Mouse (Mus musculus): ENCODE measurements around the gene Flvcr2. TPM values are rescaled to one million over a fixed set of nuclear protein-coding genes. Genes with fewer than 3 reads are reported as not detected.

Gene Flvcr2
- polyA plus RNA-seq, 1 experiment from 2014 or later: 2.6 TPM

GRCm38 (mm10) chr12:85778962-85779361, 32.6 kb downstream of the Flvcr2 start:
- Histone ChIP-seq H3K4me2 (replicated peaks) (no peak overlapping the region), H3K4me1 (no peaks in the 10 kb centered on the region), H3K27me3 (no peaks in the 10 kb centered on the region), H3K36me3 (no peaks in the 10 kb centered on the region), H3K9ac (no peak overlapping the region), H3K9me3 (replicated peaks) (no peaks in the 10 kb centered on the region), H3K27ac (no peak overlapping the region), H3K4me3 (no peak overlapping the region)
- ATAC-seq (ENCODE audit: low FRiP score): no peak
- WGBS: 85% methylated on average over 3 of the region's 3 CpGs

DNA sequence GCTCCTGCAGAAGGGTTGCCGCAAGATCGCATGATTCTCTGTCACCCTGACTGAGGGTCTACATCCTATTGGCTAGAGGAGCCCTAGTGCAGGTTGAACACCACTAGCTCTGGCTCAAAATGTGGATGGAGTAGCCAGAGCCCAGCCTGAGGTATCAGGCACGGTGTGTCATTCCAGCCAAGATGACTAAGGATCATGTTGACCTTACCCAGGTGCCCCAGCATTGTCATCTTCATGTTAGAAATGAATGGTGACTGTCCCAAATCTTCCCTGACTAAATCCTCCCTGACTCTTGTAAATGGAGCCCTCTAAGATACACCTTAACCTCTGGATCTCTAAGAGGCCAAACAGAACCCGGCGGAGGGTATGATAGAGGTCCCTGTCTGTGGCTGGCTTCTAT, 33.4 kb downstream of the Flvcr2 start:
- WGBS: 93% methylated on average over 5 of the region's 5 CpGs
- Histone ChIP-seq H3K4me1 (no peaks in the 10 kb centered on the region), H3K9me3 (replicated peaks) (no peaks in the 10 kb centered on the region), H3K27ac (no peak overlapping the region), H3K4me2 (replicated peaks) (no peak overlapping the region), H3K27me3 (no peaks in the 10 kb centered on the region), H3K4me3 (no peak overlapping the region), H3K9ac (no peak overlapping the region), H3K36me3 (no peaks in the 10 kb centered on the region)
- no peak for ATAC-seq (ENCODE audit: low FRiP score)

GRCm38 (mm10) chr12:85781606-85782005, 35.3 kb downstream of the Flvcr2 start:
- Histone ChIP-seq H3K27me3 (no peaks in the 10 kb centered on the region), H3K4me1 (0 out of 2 replicates have a peak, but pooled peaks cover 5% of the 10 kb centered on the region), H3K9ac (no peak overlapping the region), H3K36me3 (no peaks in the 10 kb centered on the region), H3K4me2 (replicated peaks) (no peak overlapping the region), H3K9me3 (replicated peaks) (no peaks in the 10 kb centered on the region), H3K27ac (no peak overlapping the region), H3K4me3 (no peak overlapping the region)
- no peak for ATAC-seq (ENCODE audit: low FRiP score)
- WGBS: 85% methylated on average over 3 of the region's 3 CpGs

DNA sequence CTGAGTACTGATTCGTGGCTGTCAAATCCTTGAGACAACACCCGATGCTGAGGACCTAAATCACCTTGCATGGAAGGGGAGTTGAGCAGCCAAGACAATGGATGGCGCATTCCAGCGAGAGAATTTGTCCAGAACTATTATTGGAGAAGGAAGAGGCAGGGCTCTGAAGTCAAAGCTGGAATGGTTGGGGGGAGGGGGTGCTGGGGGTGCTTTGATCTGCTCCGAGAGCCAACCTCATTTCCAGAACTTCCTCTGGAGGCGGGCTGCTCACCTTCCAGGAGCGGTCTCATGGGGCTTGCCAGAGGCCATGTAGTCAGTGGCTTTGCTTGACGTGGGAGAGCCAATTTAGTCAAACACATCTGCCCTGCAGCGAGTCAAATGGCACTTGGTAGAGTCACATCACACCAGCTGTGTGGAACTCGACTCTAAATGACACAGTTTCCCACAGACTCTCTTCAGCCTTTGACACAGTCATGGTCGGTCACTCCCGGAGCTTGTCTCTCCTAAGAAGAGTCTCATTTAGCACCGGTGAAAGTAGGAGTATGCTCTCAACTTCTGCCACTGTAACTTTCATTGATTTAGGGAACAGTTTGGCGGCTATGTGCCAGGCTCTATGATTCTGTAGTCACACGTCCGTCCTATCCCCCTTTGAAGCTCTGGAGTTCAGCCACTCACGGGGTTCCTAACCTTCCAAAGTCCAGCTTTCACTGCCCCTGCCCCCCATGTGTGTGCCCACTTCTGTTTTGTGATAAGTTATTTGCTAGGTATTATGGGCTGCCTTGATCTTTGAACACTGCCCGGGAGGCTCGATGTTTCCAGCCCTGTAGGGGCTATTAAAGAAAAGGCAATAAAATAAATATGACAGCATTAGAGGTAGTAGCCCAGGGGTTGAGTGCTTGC, 38.8 kb downstream of the Flvcr2 start:
- Histone ChIP-seq H3K4me3 (no peak overlapping the region), H3K27me3 (no peaks in the 10 kb centered on the region), H3K9me3 (replicated peaks) (no peaks in the 10 kb centered on the region), H3K4me1 (0 out of 2 replicates have a peak, but pooled peaks cover 5% of the 10 kb centered on the region), H3K27ac (no peak overlapping the region), H3K9ac (no peak overlapping the region), H3K4me2 (replicated peaks) (no peak overlapping the region), H3K36me3 (no peaks in the 10 kb centered on the region)
- ATAC-seq (ENCODE audit: low FRiP score): no peak
- WGBS: 78% methylated on average over 19 of the region's 19 CpGs

DNA sequence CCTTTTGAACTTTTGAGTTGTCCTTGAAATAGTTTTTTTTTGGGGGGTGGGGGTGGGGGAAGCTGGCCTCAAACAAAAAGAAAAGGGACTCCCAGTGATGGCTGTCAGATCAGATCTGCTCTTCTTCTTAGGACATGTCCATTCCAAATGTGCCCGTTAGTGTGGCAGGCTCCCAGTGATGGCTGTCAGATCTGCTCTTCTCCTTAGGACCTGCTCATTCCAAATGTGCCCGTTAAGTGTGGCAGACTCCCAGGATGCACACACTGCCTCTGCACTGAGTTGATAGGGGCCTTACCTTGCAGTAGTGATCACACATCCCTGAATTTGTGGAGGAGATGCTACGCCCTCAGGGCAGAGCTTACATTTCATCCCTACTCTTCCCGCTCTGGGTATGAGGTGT, 45.8 kb downstream of the Flvcr2 start:
- no peaks in the 10 kb centered on the region for H3K36me3 ChIP-seq
- no peak overlapping the region for H3K4me2 ChIP-seq (replicated peaks)
- H3K27me3 ChIP-seq: no peaks in the 10 kb centered on the region
- no peak for ATAC-seq (ENCODE audit: low FRiP score)
- 80% methylated on average over 4 of the region's 4 CpGs for WGBS
- H3K27ac ChIP-seq: no peak overlapping the region
- H3K9ac ChIP-seq: no peak overlapping the region
- no peak overlapping the region for H3K4me3 ChIP-seq
- H3K9me3 ChIP-seq (replicated peaks): no peaks in the 10 kb centered on the region
- no peaks in the 10 kb centered on the region for H3K4me1 ChIP-seq

GRCm38 (mm10) chr12:85792821-85793346, 46.5 kb downstream of the Flvcr2 start:
- Histone ChIP-seq H3K4me2 (replicated peaks) (no peak overlapping the region), H3K4me3 (no peak overlapping the region), H3K9me3 (replicated peaks) (no peaks in the 10 kb centered on the region), H3K9ac (no peak overlapping the region), H3K27ac (no peak overlapping the region), H3K36me3 (no peaks in the 10 kb centered on the region), H3K27me3 (no peaks in the 10 kb centered on the region), H3K4me1 (no peaks in the 10 kb centered on the region)
- ATAC-seq (ENCODE audit: low FRiP score): no peak
- 63% methylated on average over 6 of the region's 6 CpGs for WGBS

- Histone ChIP-seq H3K4me3 (no peak overlapping the region), H3K36me3 (no peaks in the 10 kb centered on the region), H3K4me2 (replicated peaks) (no peak overlapping the region), H3K9me3 (replicated peaks) (no peaks in the 10 kb centered on the region), H3K4me1 (no peaks in the 10 kb centered on the region), H3K27ac (no peak overlapping the region), H3K9ac (no peak overlapping the region), H3K27me3 (no peaks in the 10 kb centered on the region)
- no peak for ATAC-seq (ENCODE audit: low FRiP score)
- WGBS: 87% methylated on average over 2 of the region's 2 CpGs
Observed at GRCm38 (mm10) chr12:85794094-85794493, 47.8 kb downstream of the Flvcr2 start.

GRCm38 (mm10) chr12:85795551-85795950, 49.2 kb downstream of the Flvcr2 start:
- Histone ChIP-seq H3K4me3 (no peak overlapping the region), H3K9ac (no peak overlapping the region), H3K4me1 (no peaks in the 10 kb centered on the region), H3K36me3 (no peaks in the 10 kb centered on the region), H3K27ac (no peak overlapping the region), H3K27me3 (no peaks in the 10 kb centered on the region), H3K9me3 (replicated peaks) (no peaks in the 10 kb centered on the region), H3K4me2 (replicated peaks) (no peak overlapping the region)
- ATAC-seq (ENCODE audit: low FRiP score): no peak
- WGBS: 81% methylated on average over 1 of the region's 1 CpGs

- H3K9me3 ChIP-seq (replicated peaks): no peaks in the 10 kb centered on the region
- H3K36me3 ChIP-seq: no peaks in the 10 kb centered on the region
- 57% methylated on average over 9 of the region's 9 CpGs for WGBS
- no peak overlapping the region for H3K9ac ChIP-seq
- no peaks in the 10 kb centered on the region for H3K4me1 ChIP-seq
- ATAC-seq (ENCODE audit: low FRiP score): no peak
- H3K4me3 ChIP-seq: no peak overlapping the region
- H3K4me2 ChIP-seq (replicated peaks): no peak overlapping the region
- H3K27me3 ChIP-seq: no peaks in the 10 kb centered on the region
- no peak overlapping the region for H3K27ac ChIP-seq
Observed at GRCm38 (mm10) chr12:85800031-85800430, 53.7 kb downstream of the Flvcr2 start.

DNA sequence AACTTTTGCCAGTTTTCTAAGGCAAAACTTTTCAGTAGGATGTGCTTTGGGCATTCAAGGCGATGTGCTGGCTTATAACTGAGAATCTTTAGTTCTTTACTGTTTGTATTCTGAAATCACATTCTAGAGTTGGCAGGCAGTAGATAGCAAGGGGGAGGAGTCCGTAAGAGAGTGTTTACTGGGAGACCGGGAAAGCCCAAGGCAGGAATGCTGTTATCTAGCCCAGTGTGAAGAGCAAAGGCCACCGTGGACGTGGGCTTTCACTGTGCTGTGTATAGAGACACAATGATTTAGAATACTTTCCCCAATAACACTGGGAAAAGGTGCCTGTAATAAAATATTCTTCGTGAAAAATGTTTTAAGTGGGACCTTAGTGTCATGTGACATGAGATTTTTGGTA, 63.4 kb downstream of the Flvcr2 start:
- no peaks in the 10 kb centered on the region for H3K4me1 ChIP-seq
- no peak for ATAC-seq (ENCODE audit: low FRiP score)
- no peak overlapping the region for H3K4me2 ChIP-seq (replicated peaks)
- H3K27me3 ChIP-seq: no peaks in the 10 kb centered on the region
- peaks cover 31% of the 10 kb centered on the region for H3K36me3 ChIP-seq
- H3K4me3 ChIP-seq: no peak overlapping the region
- H3K9ac ChIP-seq: no peak overlapping the region
- H3K9me3 ChIP-seq (replicated peaks): no peaks in the 10 kb centered on the region
- 78% methylated on average over 6 of the region's 6 CpGs for WGBS
- no peak overlapping the region for H3K27ac ChIP-seq

GRCm38 (mm10) chr12:85810959-85811358, 64.6 kb downstream of the Flvcr2 start:
- Histone ChIP-seq H3K36me3 (peaks cover 41% of the 10 kb centered on the region), H3K9ac (no peak overlapping the region), H3K27me3 (no peaks in the 10 kb centered on the region), H3K9me3 (replicated peaks) (no peaks in the 10 kb centered on the region), H3K27ac (no peak overlapping the region), H3K4me1 (no peaks in the 10 kb centered on the region), H3K4me3 (no peak overlapping the region), H3K4me2 (replicated peaks) (no peak overlapping the region)
- no peak for ATAC-seq (ENCODE audit: low FRiP score)

DNA sequence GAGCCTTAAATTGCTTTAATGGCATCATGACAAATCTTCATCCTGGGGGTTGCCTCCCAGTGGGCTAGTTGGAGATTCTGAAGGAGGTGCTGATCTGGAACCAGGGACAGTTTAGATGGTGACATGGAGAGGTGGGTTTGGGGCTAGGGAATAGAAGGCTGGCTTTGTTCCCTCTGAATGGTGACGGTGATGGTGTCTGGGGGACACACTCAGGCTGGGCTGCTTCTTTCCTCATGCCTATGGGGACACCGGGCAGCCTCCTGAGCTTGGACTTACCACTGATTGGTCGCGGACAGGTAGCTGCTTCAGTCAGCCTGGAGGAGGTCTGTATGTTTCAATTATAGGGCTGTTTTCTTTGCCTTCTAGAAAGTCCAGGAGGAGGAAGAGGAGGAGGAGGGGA, 65.3 kb downstream of the Flvcr2 start:
- WGBS: 98% methylated on average over 4 of the region's 4 CpGs

GRCm38 (mm10) chr12:85813599-85813998, 67.3 kb downstream of the Flvcr2 start:
- no peak overlapping the region for H3K4me2 ChIP-seq (replicated peaks)
- H3K9me3 ChIP-seq (replicated peaks): no peaks in the 10 kb centered on the region
- H3K9ac ChIP-seq: no peak overlapping the region
- no peaks in the 10 kb centered on the region for H3K4me1 ChIP-seq
- H3K4me3 ChIP-seq: no peak overlapping the region
- no peaks in the 10 kb centered on the region for H3K27me3 ChIP-seq
- H3K36me3 ChIP-seq: peaks cover 59% of the 10 kb centered on the region
- WGBS: 62% methylated on average over 2 of the region's 2 CpGs
- H3K27ac ChIP-seq: no peak overlapping the region
- no peak for ATAC-seq (ENCODE audit: low FRiP score)

More for the DNA sequence above, 65.3 kb downstream of the Flvcr2 start:
- H3K9ac ChIP-seq: no peak overlapping the region
- ATAC-seq (ENCODE audit: low FRiP score): no peak
- peaks cover 46% of the 10 kb centered on the region for H3K36me3 ChIP-seq
- H3K9me3 ChIP-seq (replicated peaks): no peaks in the 10 kb centered on the region
- no peaks in the 10 kb centered on the region for H3K27me3 ChIP-seq
- H3K4me1 ChIP-seq: no peaks in the 10 kb centered on the region
- H3K4me2 ChIP-seq (replicated peaks): no peak overlapping the region
- no peak overlapping the region for H3K4me3 ChIP-seq
- no peak overlapping the region for H3K27ac ChIP-seq
